Mouse (Mus musculus) forelimb bud, embryonic 11.5 days (tissue): ENCODE data around the gene Gclm.

Experiments
- DNase-seq: peaks from one replicate; pipeline ENCODE4 v3.0.0-alpha.2; 2012; ENCODE audit warnings: low read depth, low spot score

The Gclm gene

GRCm38 (mm10) chr3:122292300-122293222, 47.2 kb downstream of the Gclm start:
- DNase-seq, result peak; percentile 91

- peak; percentile 54 for DNase-seq
Measured at GRCm38 (mm10) chr3:122293223-122293953, 48.0 kb downstream of the Gclm start.

GRCm38 (mm10) chr3:122293954-122294850, 48.8 kb downstream of the Gclm start, which contains the start of gene Bcar3:
Gene Bcar3 (plus strand): TSS chr3:122294136.
- DNase-seq, result peak; percentile 97

- peak; percentile 72 for DNase-seq
Measured at GRCm38 (mm10) chr3:122295511-122295910, 50.2 kb downstream of the Gclm start.

DNA sequence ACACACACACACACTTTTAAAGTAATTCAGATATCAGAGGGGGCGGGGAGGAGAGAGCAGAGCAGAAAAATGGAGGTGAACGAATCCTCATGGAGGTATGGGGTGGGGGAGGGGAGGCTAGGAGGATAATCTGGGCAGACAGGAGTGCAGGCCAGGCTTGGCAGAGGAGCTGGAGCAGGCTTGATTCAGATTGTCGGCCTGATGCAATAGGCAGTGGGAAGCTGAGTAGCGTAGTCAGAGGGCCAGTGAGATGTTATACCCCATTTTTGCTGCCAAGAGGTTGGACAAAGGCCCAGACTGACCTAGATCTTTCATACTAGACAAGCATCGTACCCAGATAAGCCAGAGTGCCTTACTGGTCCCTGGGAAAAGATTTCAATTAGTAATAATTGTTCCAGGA, 51.6 kb downstream of the Gclm start:
- no peak for DNase-seq

GRCm38 (mm10) chr3:122300983-122301919, 55.9 kb downstream of the Gclm start:
- DNase-seq, result no peak

DNA sequence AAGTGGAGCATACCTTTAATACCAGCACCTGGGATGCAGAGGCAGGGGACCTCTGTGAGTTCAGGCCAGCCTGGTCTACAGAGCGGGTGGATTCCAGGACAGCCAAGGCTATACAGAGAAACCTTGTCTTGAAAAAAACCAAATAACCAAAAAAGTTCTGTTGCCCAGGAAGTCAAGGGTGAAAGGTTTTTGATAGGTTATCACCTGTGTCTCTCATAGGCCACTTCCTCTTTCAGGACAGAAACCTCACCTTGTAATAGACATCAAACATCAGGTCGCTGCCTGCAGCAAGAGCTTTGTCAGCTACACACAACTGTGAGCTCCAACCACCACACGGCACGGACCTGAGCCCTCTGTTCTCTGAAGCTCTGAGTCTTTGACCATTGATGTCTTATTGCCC, 59.2 kb downstream of the Gclm start:
- DNase-seq, result no peak

DNA sequence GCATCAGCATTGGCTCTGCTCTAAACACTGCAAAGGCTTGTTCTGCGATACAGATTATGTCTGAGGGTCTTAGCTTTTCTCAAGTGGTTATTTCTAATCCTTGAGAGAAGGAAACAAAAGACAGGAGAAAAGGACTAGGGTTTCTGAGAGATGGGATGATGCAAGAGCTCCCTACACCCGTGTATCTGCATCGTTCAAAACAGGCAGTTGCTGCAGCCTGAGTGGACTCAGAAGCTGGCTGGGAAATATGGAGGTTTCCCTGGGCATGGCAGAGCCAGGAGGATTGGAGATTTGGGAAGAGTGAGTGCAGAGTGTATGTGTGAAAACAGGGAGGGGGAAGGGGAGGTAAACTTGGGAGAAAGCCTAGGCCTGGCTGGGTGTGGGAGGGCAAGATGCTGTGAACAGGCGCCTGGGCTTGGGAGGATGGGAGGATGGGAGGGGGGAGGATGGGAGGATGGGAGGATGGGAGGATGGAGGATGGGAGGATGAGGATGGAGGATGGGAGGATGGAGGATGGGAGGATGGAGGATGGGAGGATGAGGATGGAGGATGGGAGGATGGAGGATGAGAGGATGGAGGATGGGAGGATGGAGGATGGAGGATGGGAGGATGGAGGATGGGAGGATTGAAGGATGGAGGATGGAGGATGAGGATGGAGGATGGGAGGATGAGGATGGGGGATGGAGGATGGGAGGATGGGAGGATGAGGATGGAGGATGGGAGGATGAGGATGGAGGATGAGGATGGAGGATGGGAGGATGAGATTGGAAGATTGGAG, 62.7 kb downstream of the Gclm start:
- no peak for DNase-seq

DNA sequence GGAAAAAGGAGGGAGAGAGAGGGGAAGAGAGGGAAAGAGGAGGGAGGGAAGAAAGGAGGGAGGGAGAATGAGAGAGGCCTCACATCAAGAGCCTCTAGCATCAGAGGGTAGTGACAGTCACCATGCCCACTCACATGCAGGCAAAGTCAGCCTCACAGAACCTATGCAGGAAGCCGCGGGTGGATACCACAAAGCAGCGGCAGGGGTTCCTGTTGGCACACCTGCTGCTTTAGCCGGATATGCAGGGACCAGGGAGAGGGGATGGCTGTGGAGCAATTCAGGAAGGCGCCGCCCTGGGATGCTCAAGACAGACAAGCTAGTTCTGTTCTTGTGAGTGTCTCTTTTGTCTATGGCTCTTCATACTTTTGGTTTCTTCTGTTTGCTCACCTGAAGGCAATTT, 63.6 kb downstream of the Gclm start:
- DNase-seq, result no peak

- peak; percentile 84 for DNase-seq
Measured at GRCm38 (mm10) chr3:122312078-122312477, 66.7 kb downstream of the Gclm start.

DNA sequence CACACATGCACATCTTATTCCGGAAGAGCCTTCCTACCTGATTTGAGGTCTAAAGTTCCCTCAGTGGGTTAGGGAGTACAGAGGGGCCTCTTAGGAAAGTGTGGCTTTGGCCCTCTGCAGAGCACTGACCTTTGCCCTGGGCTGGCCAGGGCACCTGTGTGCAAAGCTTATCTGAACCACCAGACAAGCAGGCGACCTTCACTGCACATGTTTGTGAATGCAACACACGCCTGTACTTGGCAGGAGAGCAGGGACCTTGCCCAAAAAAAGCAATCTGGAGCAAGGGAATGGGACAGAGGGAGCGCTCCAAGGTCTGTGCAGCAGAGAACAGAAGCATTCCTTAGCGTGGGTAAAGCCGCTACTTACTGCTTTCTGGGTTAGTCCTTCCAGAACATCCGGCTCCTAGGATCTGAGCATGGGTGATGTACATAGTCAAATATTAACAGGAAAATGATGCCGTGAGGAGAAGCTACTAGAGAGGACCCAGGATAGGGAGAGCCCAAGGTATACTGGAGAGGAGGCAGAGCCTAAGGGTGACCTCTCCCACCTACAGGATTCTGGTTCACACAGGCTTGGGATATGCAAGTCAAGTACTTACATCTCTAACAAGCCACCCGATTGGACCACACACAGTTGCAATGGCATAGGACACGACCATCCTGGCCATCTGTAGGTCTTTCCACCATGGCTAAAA, 67.7 kb downstream of the Gclm start:
- no peak for DNase-seq

DNA sequence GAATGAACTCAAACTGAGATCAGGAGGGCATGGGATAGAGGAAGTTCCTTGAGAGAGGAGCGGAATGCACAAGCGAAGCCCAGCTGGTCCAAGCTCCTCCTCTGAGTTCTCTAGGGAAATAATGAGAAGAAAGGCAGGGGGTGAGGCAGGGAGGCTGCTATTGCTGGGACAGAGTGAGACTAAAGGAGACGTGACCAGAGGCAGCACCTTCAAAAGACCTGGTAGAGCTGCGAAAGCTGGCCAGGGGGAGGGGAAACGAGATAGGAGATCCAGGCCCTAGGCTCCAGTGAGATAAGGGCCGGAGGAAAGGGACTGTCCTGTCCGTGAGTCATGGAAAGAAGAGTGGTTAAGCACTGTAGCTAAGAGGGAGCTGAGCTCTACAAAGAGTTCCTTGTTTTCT, 68.6 kb downstream of the Gclm start:
- no peak for DNase-seq

DNA sequence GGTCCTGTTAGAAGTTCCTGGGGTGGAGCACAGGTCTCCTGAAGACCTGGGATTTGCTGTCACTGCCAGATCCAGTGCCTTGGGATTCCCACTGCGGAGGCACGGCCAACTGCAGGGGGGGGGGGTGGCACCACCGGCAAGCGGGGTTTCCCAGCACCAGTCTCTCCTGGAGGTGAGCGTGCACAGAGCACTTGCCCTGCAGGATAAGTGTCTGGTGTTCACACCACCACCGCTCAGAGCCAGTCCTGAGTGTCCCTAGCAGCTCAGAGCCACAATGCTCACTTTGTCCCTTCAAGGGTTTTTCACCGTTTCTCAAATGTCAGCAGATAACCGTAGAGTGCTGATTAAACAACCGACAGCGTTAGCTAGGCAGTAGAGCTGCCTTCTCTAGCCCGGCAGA, 71.3 kb downstream of the Gclm start:
- no peak for DNase-seq

- DNase-seq, result no peak
Measured at GRCm38 (mm10) chr3:122317339-122317738, 72.0 kb downstream of the Gclm start.
